Mouse (Mus musculus) liver, adult 2 months (tissue): ENCODE measurements around the gene Stpg3.

ENCODE experiments used
- CTCF ChIP-seq: fragments of 200-500 bp; IDR thresholded peaks from 2 replicates; pipeline ENCODE4 v1.5.1; 2011; ENCODE audit warnings: low read depth, low read length, control low read depth
- POLR2A ChIP-seq: fragments of 200-500 bp; IDR thresholded peaks from 2 replicates; pipeline ENCODE4 v1.6.1; 2011; ENCODE audit warnings: low read length, control low read depth; ENCODE audit not compliant: insufficient read depth; ENCODE audit errors: extremely low read depth

GRCm38 (mm10) chr2:25262291-25262767 lies 47.9 kb upstream of the Stpg3 start, which contains the start of gene Tprn:
- TF ChIP-seq POLR2A (peak; percentile 72; the same call in 1 of the 2 replicates), CTCF (no peak)
